Mouse (Mus musculus) B cell, adult 2 months (primary cell): ENCODE measurements around the gene Cope.

ENCODE experiments used
- DNase-seq, 2 experiments: peaks; one replicate each; pipeline ENCODE4 v3.0.0; 2022

Gene Cope

DNA sequence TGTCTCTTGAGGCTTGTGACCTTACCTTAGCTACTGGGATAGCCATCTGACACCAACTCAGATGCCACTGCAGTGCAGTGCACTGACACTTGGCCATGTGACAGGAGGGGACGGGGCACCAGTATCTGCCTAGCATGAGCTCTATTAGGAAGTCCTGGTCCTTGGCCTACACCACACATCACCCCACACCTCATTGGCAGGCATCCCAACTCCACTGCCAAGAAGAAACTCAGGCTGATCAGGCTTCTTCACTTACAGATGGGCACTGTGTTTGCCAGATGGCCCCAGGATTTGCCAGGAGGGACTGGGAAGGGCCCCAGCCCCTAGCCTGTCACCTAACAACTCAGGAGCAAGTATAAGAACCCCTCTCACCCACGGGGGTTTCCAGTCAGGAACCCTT is 11.1 kb downstream of the Cope start:
- DNase-seq = no peak

DNA sequence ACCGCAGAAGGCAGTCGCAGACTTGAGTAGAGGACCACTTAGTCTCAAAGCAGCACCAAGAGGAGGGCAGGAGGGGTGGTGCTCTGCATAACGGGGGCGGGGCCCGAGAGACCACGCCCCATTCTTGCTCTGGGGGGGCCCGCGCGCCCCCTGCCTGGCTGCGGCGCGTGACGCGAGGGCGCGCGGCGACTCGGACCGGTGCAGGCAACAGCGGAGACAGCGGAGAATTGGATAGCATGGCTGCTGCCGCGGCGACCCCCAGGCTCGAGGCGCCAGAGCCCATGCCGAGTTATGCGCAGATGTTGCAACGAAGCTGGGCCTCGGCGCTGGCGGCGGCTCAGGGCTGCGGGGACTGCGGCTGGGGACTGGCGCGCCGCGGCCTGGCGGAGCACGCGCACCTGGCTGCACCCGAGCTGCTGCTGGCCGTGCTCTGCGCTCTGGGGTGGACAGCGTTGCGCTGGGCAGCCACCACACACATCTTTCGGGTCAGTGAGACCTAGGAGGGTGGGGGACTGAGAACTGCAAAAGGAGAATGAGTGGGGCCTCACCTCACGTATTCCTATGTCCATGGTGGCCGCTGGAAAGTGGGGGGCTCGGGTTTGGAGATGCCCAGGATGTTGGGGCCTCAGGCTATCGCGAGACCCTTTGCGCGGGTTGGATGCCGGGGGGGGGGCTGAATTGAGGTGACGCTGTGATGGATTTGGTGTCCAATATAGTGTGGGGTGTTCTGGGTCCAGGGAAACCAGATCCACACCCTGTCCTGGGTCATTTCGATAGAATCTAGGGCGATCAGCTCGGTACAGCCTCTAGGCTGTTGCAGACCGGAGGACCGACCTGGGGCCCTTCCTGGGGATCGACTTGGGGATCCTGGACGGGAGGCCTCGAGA is 13.5 kb downstream of the Cope start, which contains the start of gene Cers1:
Cers1 (plus strand) TSS at position 152 of the 887 bp plus-strand sequence.
- DNase-seq = peak; percentile 24 to 33

DNA sequence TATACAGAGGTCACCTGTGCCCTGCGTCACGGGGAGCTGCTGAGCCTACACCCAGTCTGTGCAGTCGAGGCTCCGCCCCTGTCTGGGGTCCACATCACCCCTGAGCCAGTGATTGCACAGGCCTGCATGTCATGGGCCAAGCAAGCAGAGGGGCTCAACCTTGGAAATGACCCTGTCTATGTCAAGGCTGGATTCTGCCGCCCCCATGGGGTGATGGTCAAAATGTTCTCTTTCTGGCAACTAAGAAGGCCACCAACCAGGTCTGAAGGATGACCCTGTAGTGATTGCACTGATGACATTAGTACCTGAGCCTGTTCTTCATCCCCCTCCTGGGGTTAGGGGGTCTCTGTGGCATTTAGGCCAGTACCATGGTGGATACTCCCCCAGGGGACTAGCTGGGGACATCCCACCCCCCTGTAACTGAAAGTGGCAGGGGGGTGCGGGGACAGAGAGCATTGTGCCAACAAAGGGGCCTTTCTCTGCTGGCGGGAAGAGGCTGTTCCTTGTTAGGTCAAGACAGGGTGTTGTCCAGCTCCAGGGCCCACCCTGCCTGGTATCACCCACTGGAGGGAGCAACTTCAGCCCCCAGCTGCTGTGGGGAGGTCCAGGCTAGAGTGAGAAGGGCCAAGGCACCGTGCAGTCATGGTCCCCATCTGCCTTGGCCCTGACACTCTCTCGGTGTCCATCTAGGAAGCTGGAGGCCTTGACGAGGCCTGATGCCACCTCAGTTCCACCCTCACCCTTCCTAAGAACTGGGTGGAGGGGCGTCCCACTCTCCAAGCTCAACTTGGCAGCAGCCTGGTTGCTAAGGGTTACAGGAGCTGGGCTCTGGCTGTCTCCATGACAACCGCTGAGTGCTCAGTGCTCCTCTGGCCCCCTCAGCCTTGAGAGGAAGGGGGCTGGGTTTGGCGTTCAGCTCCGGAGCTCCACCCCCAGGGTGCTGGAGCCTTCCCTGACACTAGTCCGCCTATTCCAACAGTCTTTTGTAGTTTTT is 14.5 kb downstream of the Cope start:
- no peak for DNase-seq

DNA sequence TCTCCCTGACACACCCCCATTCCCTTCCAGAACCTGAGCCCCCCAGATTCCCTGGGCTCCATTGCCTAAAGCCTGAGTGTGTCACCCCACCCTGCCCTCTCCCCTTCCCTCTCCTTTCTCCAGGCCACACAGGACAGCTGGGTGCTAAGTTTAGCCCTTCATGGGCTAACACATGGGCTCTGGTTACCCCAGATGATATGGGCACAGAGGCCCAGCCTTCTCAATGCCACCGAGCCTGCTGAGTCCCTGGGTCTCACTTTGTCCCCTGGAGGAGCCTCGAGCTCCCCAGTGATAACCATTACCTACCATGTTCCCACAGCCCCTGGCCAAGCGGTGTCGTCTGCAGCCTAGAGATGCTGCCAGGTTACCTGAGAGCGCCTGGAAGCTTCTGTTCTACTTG is 15.6 kb downstream of the Cope start:
- no peak for DNase-seq

DNA sequence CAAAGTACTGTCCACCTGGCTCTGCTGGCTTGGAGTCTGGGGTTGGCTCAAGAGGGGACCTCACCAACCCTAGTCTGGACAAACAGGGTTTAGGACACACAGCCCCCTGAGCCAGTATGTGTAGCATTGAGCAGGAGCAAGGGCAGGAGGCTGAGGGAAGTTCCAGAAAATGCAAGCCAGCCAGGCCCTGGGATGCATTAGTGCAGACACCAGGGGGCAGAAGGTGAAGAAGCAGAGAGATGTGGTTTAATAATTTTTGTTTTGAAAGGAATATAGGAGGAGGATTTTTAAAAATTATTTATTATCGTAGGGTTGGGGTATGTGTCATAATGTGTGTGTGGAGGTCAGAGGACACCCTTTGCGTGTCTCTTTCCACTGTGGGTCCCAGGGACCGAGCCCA is 21.4 kb downstream of the Cope start:
- no peak for DNase-seq

DNA sequence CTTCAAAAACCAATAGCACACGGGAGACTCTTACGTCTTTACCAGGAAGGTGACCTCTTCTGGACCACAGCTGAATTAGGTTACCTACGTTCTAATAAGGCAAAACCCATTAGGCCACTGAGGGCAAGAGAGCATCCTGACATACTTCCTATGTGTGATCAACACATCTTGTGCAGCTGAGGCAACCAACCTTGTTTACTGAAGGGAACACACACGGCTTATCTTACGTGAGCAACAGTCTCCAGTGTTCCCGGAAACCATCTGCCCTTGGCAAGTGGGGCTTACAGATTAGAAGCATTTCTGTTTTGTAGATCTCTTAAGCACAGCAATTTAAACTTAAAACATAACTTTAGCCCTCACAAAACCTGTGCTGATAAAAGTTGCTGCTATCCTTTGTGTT is 25.2 kb downstream of the Cope start:
- DNase-seq = no peak

DNA sequence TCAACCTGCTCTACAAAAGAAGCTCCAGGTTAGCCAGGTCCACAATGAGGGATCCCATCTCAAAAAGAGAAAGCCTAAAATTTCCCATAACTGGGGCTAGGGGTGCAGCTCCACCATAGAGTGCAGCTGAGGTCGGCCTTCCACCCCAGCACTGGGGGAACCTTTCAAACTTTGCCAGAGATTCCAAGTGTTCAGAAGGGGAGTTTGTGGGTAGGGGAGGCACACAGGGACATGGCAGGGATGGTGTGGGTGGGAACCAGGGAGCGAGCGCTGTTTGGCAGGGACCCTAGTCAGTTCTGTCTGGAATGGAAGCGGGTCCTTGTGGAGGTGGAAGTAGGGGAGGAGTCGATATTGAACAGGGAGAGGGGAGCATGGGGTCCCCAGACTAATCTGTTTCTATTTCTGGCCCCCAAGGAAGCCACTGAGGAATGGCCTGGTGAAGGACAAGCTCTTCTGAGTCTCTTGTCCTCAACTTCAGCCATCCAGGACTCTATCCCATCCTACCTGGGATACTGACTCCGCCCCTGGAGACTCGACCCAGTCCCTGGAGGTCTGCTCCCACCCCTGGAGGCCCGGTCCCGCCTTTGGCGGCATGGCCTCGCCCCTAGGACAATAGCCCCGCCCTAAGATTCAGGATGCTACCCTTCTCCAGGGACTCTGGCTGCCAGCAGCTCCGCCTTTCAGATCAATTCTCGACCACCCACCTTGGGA is 27.0 kb downstream of the Cope start, which contains the start of gene Gdf1:
Gdf1 (plus strand) TSS at position 694 of the 711 bp plus-strand sequence.
- no peak for DNase-seq

DNA sequence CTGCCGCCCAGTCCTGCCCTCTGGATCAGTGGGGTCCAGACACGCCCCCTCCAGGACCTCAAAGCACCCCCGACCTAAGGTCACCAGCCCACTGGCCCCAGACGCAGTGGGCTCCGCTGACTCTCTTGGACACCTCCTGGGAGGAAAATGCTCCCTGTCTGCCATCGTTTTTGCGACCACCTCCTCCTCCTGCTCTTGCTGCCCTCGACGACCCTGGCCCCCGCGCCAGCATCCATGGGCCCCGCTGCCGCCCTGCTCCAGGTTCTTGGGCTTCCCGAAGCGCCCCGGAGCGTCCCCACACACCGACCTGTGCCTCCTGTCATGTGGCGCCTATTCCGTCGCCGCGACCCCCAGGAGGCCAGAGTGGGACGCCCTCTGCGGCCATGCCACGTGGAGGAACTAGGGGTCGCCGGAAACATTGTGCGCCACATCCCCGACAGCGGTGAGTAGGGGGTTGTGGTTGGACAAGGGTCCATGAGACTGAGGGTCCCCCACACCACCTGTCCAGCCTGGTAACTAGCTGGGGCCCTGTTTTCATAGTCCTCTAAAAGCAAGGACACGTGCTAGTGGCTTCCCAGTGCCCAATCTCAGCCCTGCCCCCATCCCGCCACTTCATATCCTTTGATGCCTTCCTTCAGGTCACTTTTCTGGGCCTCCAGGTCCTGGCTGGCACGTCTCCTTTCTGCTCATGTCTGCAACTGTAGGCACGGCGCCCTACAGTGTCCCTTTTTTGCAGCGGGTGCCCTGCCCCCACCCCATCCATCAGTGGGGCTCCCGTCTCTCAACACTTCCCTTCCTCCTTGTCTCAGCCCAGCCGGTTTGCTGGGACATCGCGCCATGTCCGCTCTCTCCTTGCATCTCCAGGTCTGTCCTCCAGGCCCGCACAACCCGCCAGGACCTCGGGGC is 27.8 kb downstream of the Cope start:
- no peak for DNase-seq

DNA sequence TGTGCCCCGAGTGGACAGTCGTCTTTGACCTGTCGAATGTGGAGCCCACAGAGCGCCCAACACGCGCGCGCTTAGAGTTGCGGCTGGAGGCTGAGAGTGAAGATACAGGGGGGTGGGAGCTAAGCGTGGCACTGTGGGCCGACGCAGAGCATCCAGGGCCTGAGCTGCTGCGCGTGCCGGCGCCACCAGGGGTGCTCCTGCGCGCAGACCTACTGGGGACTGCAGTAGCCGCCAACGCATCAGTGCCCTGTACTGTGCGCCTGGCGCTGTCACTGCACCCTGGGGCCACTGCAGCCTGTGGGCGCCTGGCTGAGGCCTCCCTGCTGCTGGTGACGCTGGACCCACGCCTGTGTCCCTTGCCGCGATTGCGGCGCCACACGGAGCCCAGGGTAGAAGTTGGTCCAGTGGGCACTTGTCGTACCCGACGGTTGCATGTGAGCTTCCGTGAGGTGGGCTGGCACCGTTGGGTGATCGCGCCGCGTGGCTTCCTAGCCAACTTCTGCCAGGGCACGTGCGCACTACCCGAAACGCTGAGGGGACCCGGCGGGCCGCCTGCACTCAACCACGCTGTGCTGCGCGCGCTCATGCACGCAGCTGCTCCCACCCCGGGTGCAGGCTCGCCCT is 28.5 kb downstream of the Cope start:
- DNase-seq = no peak

DNA sequence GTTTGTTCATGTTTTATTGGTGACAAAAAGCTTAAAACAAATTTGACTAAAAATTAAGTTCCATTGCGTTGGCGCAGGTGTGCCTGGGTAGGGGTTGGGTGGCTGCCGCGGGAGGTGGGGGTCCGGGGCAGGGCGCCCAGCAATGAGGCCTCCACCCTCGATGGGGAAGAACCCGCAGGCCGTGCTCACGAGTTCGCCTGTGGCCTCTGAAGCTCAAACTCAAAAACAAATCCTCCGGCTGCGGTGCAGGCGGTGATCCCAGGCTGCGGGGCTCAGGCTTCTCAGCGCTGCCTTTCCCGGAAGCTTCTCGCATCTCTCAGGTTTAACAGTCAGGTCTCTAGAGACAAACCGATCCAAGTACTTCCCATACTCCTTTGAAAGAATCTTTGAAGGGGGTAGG is 29.2 kb downstream of the Cope start:
- DNase-seq = no peak

DNA sequence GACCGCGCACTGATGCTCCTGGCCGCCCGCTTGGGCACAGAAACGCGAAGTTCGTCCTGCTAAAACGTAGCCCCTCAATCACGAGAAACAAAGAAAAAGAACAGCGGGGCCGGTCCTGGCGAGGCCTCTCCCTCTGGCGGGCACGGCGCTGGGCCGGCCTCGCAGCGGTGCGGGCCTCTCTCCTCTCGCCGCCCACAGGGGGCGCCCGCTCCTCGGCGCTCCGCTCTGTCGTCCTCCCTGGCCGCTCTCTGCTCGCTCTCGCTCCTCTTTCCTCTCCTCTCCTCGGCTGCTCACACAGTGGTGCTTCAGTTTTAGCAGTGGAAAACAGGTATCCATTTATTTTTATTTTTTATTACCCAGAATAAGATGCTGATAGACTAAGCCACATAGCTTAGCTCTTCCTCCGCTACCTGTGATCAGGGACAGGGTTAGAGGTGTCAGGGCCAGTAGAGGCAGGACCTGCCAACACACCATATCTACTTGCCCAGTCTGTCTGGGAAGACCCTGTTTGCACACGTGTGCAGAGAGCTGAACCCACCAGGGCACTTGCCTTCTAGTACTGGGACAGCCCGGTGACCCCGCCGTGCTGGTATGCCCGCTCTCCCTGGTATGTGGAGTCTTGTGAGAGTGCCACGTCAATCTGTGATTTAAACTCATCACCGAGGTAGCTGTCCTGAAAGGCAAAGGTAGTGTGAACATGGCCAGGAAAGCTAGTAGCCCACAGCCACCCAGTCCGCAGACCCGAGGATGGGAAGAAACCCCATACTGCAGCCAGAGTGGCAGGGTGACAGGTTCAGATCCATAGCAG is 30.0 kb downstream of the Cope start:
- DNase-seq = no peak

DNA sequence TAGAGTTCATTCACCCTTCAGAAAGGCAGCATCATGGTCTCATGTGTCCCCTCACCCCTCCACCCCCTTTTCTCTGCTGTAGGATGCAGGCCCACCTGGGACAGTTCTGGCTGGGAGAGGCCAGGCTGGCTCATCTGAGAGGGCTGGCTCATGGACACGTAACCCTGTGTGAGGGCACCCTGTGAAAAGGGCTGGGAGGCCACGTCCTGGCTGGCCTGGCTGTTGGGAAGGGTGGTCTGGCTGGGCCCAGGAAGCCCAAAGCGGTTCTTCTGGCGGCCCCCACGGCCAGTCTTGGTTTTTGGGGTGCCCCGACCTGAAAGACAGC is 30.5 kb downstream of the Cope start:
- no peak for DNase-seq

DNA sequence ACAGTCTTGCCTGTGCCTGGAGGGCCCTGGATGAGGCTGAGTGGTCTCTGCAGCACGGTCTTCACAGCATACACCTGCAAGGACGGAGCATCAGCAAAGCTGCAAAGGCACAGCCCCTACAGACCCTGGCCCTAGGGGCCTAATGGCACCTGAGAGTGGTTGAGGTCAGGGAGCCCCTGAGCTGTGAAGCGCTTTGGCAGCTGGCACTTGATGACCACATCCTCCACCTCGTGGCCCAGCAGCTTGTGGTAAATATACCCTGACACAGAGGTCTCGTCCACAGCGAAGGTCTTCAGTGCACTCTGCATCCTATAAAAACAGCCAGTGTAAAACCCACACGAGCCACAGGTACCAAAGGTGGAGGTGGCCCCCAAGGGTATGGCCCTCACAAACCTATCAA is 36.6 kb downstream of the Cope start:
- DNase-seq = no peak

DNA sequence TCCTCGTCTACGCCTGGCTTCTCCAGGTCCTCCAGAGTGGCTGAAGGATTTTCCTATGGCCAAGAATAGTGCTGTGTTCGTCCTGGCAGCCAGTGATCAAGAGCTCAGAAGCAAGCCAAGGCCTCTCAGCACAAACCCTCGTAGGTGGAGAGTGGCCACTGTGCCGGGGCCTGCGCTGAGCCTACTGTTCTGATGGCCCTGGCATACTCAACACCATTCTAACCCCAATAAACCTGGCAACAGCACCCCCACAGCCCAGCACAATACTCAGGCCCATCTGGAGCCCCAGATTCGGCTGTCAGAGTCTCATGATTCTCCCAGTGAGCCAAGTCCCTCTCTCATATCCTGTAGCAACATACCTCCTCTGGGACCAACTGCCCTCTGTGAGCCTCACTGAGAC is 38.3 kb downstream of the Cope start:
- DNase-seq = no peak

DNA sequence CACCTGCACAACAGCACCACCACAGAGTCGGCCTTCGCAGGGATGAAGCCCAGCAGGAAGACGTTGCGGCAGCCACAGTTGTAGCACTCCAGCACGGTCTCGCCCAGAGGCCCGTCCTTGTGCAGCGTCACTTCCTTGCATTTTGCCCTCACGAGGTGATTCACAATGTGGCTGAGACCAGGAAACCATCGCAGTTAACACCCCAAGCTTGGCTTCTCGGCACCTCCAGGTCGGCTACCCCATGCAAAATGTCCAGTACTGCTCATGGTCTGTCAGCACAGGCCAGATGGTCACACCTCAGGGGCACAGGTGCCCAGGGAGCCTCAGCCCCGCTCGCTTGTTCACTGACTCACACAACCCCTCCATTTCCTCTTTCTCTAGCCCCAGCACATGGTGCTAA is 39.7 kb downstream of the Cope start:
- DNase-seq = no peak

DNA sequence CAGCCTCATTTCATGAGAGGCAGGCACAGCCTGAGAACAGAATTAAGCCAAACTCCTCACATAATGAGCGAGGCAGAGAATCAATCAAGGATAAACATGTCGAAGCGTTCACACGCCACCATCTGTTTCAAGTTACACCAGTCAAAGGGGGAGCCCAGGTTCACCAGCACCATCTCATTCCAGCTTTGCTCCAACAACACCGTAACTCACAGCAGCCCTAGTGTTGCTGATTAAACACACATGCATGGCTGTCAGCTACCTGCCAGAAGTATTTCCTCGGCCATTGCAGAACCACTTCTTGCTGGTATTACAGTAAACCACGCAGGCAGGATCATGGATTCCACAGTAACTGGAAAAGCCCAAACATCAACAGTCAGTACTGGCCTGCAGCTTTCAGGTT is 40.8 kb downstream of the Cope start:
- DNase-seq = no peak

DNA sequence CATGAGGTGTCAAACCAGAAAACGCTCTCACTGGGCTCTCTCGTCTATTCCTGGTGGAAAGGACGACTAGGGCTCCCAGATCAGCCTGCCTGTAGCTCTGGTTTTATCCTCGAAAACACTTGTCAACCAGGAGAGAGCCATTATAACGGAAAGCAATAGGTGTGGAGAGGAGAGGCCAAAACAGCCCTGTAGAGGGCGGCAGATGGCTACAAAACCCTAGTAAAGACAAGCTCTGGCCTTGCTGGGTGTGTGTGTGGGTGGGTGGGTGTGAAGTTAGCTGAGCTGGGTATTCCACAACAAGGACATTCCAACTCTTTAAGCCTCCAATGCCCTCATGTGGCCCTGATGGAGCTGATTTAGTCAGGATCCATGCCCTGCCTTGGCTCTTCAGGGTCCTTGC is 41.4 kb downstream of the Cope start:
- peak; percentile 39 to 46 for DNase-seq

DNA sequence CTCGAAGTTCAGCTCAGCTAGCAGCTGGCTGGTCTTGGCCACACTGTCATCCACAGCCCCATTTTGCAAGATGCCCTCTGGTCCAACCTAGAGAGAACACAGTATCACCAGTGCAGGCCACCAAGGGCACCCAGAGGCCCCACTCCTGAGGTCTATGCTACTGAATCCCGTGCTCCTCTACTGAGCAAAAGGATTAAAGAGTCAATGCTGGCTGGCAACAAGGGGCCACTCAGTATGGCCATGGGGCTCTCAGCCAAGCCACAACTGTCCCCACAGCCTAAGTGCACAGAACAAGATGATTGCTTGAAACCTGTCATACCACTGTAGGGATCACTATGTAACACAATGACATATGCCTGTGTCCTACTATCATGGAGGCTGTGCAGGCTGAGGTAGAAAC is 42.0 kb downstream of the Cope start:
- no peak for DNase-seq

DNA sequence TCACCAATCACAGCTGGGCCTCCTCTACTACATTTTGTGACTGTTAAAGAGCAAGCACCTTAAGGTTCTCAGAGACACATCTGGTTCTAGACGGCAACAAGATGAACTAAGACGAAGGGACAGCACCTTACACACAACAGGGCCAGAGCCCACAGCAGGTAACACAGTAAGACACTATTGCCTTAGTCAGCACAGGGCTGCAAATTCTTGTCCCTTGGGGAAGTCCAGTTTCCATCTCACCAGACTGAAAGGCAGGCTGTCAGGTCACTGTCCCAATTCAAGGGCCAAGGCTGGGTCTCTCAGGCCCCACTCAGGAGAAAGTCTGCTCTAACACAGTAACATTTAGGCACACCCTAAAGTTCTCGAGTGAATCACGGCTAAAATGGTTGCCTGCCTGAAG is 45.1 kb downstream of the Cope start:
- no peak for DNase-seq

DNA sequence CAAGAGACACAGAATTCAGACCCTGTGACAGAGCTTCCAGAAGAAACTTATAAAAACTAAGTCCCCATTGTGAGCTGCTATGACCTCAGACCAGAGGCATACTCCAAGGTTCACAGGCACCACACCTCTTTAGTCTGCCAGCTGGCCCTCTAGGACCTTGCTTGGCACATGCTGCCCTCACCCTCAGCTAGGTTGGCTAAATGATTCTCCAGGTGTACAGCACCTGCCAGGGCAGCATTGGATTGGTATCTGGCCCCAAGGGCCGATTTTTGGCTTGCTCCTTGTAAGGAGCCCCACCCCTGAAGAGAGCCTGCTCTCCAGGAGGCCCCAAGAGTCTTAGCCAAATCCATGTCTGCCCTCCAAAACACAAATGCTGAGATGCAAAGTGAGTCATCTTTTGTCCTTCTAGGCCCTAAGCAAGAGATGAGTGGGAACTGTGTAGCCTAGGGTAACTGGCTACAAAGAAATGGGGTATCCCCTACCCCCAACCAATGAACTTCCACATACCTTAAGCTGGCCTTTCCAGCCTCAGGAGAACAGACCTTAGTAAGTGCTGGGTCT is 45.6 kb downstream of the Cope start:
- DNase-seq = no peak
